Mouse (Mus musculus) MEL (cell line): Measurements from ENCODE around the gene Muc20. TPM values are rescaled to one million over a fixed set of nuclear protein-coding genes. Genes with fewer than 3 reads are reported as not detected.

ENCODE experiments used
- DNase-seq: peaks from one replicate; pipeline ENCODE4 v3.0.0; 2011; ENCODE audit warnings: low read depth, low spot score
- H3K27ac ChIP-seq: 2 replicates; pipeline ENCODE4 v1.5.1; 2012; ENCODE audit warnings: low read depth, mild to moderate bottlenecking, control low read depth, low read length, moderate library complexity; ENCODE audit not compliant: control insufficient read depth
- H3K27me3 ChIP-seq, 2 experiments: fragments of 150-350 bp in 1 of 2; sonication (generic) in 1 of 2; 2 replicates each; pipeline ENCODE4 v1.6.1; 2012; ENCODE audit warnings: low read length in 2 of 2, mild to moderate bottlenecking in 2 of 2, improper control_type of control experiment in 1 of 2, moderate library complexity in 1 of 2; ENCODE audit not compliant: insufficient read depth in 2 of 2, control insufficient read depth in 1 of 2
- H3K36me3 ChIP-seq, 2 experiments: 2 replicates each; pipeline ENCODE4 v1.6.1; 2012 to 2014; ENCODE audit warnings: low read length in 2 of 2, improper control_type of control experiment in 1 of 2, inconsistent platforms in 1 of 2, mild to moderate bottlenecking in 1 of 2; ENCODE audit not compliant: insufficient read depth in 2 of 2, control insufficient read depth in 1 of 2
- H3K4me1 ChIP-seq, 2 experiments: fragments of 150-350 bp in 1 of 2; sonication (generic) in 1 of 2; 2 replicates each; pipeline ENCODE4 v1.6.1; 2012; ENCODE audit warnings: low read length in 2 of 2, improper control_type of control experiment in 1 of 2, mild to moderate bottlenecking in 1 of 2; ENCODE audit not compliant: insufficient read depth in 2 of 2, control insufficient read depth in 1 of 2
- H3K4me3 ChIP-seq, 2 experiments: fragments of 150-350 bp in 1 of 2; sonication (generic) in 1 of 2; 2 replicates each; pipeline ENCODE4 v1.5.1; 2012; ENCODE audit warnings: low read depth in 2 of 2, low read length in 2 of 2, mild to moderate bottlenecking in 2 of 2, moderate library complexity in 2 of 2, control low read depth in 1 of 2, improper control_type of control experiment in 1 of 2; ENCODE audit not compliant: control insufficient read depth in 1 of 2, insufficient read depth in 1 of 2
- H3K79me2 ChIP-seq: 2 replicates; pipeline ENCODE4 v1.6.1; 2012; ENCODE audit warnings: mild to moderate bottlenecking, low read length, moderate library complexity; ENCODE audit not compliant: control insufficient read depth, poor library complexity, insufficient read depth
- H3K9ac ChIP-seq: 2 replicates; pipeline ENCODE4 v1.6.1; 2012; ENCODE audit warnings: low read depth, mild to moderate bottlenecking, control low read depth, low read length, moderate library complexity; ENCODE audit not compliant: control insufficient read depth, poor library complexity, severe bottlenecking
- H3K9me3 ChIP-seq: fragments of 150-350 bp; sonication (generic); replicated peaks from 2 replicates; pipeline ENCODE4 v1.6.1; 2012; ENCODE audit warnings: mild to moderate bottlenecking, low read length, improper control_type of control experiment, moderate library complexity; ENCODE audit not compliant: insufficient read depth
- BHLHE40 ChIP-seq: IDR thresholded peaks from 2 replicates; pipeline ENCODE4 v1.6.1; 2012; ENCODE audit warnings: low read depth, mild to moderate bottlenecking, inconsistent platforms, low read length, improper control_type of control experiment, borderline replicate concordance
- CHD1 ChIP-seq: IDR thresholded peaks from 2 replicates; pipeline ENCODE4 v1.6.1; 2012; ENCODE audit warnings: low read depth, mild to moderate bottlenecking, inconsistent platforms, low read length, improper control_type of control experiment
- CHD2 ChIP-seq: IDR thresholded peaks from 2 replicates; pipeline ENCODE4 v1.6.1; 2011; ENCODE audit warnings: low read length, improper control_type of control experiment
- CTCF ChIP-seq, 3 experiments: IDR thresholded peaks in 2 of 3; conservative IDR thresholded peaks in 1 of 3; 2 replicates each; pipeline ENCODE4 v1.5.1; 2011 to 2012; ENCODE audit warnings: low read length in 3 of 3, low read depth in 2 of 3, mild to moderate bottlenecking in 2 of 3, improper control_type of control experiment in 1 of 3, inconsistent platforms in 1 of 3, mixed read lengths in 1 of 3, moderate library complexity in 1 of 3; ENCODE audit not compliant: control insufficient read depth in 1 of 3, insufficient read depth in 1 of 3, poor library complexity in 1 of 3, severe bottlenecking in 1 of 3
- ELF1 ChIP-seq: IDR thresholded peaks from 2 replicates; pipeline ENCODE4 v1.6.1; 2014; ENCODE audit warnings: low read depth, mild to moderate bottlenecking, inconsistent platforms, low read length, improper control_type of control experiment, moderate library complexity
- EP300 ChIP-seq, 2 experiments: IDR thresholded peaks; 2 replicates each; pipeline ENCODE4 v1.6.1; 2011; ENCODE audit warnings: improper control_type of control experiment in 2 of 2, low read length in 2 of 2, low read depth in 1 of 2, mild to moderate bottlenecking in 1 of 2
- ETS1 ChIP-seq: IDR thresholded peaks from 2 replicates; pipeline ENCODE4 v1.6.1; 2012; ENCODE audit warnings: low read depth, mild to moderate bottlenecking, inconsistent platforms, low read length, improper control_type of control experiment, moderate library complexity
- GABPA ChIP-seq: IDR thresholded peaks from 2 replicates; pipeline ENCODE4 v1.6.1; 2012; ENCODE audit warnings: low read depth, mild to moderate bottlenecking, inconsistent platforms, low read length, improper control_type of control experiment, moderate library complexity
- GATA1 ChIP-seq: IDR thresholded peaks from 2 replicates; pipeline ENCODE4 v1.6.1; 2011; ENCODE audit warnings: low read depth, low read length, improper control_type of control experiment
- HCFC1 ChIP-seq: IDR thresholded peaks from 2 replicates; pipeline ENCODE4 v1.6.1; 2012; ENCODE audit warnings: low read depth, mild to moderate bottlenecking, inconsistent platforms, low read length, improper control_type of control experiment, moderate library complexity
- KAT2A ChIP-seq: conservative IDR thresholded peaks from 2 replicates; pipeline ENCODE4 v1.6.1; 2012; ENCODE audit warnings: low read depth, low read length, improper control_type of control experiment, inconsistent platforms
- MAFK ChIP-seq: IDR thresholded peaks from 2 replicates; pipeline ENCODE4 v1.6.1; 2011; ENCODE audit warnings: low read depth, mild to moderate bottlenecking, low read length, improper control_type of control experiment, borderline replicate concordance
- MAX ChIP-seq: IDR thresholded peaks from 2 replicates; pipeline ENCODE4 v1.6.1; 2011; ENCODE audit warnings: low read length, improper control_type of control experiment
- MEF2A ChIP-seq: IDR thresholded peaks from 2 replicates; pipeline ENCODE4 v1.6.1; 2014; ENCODE audit warnings: low read depth, mild to moderate bottlenecking, inconsistent platforms, low read length, improper control_type of control experiment; ENCODE audit not compliant: poor library complexity, insufficient replicate concordance, severe bottlenecking; ENCODE audit errors: extremely low read depth
- MXI1 ChIP-seq: IDR thresholded peaks from 2 replicates; pipeline ENCODE4 v1.6.1; 2011; ENCODE audit warnings: mild to moderate bottlenecking, low read depth, low read length, improper control_type of control experiment
- MYB ChIP-seq: IDR thresholded peaks from 2 replicates; pipeline ENCODE4 v1.6.1; 2011; ENCODE audit warnings: mild to moderate bottlenecking, low read depth, low read length, improper control_type of control experiment
- MYC ChIP-seq: IDR thresholded peaks from 2 replicates; pipeline ENCODE4 v1.6.1; 2011; ENCODE audit warnings: low read depth, mild to moderate bottlenecking, low read length, improper control_type of control experiment, moderate library complexity
- NELFE ChIP-seq: IDR thresholded peaks from 2 replicates; pipeline ENCODE4 v1.6.1; 2011; ENCODE audit warnings: low read depth, low read length, improper control_type of control experiment
- NRF1 ChIP-seq: IDR thresholded peaks from 2 replicates; pipeline ENCODE4 v1.6.1; 2014; ENCODE audit warnings: low read depth, mild to moderate bottlenecking, inconsistent platforms, low read length, improper control_type of control experiment, moderate library complexity; ENCODE audit not compliant: poor library complexity, insufficient read depth, severe bottlenecking
- POLR2A ChIP-seq, 2 experiments: IDR thresholded peaks; 2 replicates each; pipeline ENCODE4 v1.6.1; 2011 to 2012; ENCODE audit warnings: low read length in 2 of 2, mild to moderate bottlenecking in 2 of 2, control low read depth in 1 of 2, improper control_type of control experiment in 1 of 2, low read depth in 1 of 2, moderate library complexity in 1 of 2; ENCODE audit not compliant: control insufficient read depth in 1 of 2, insufficient read depth in 1 of 2, poor library complexity in 1 of 2
- POLR2AphosphoS2 ChIP-seq: IDR thresholded peaks from 2 replicates; pipeline ENCODE4 v1.6.1; 2011; ENCODE audit warnings: low read length, improper control_type of control experiment
- RAD21 ChIP-seq: IDR thresholded peaks from 2 replicates; pipeline ENCODE4 v1.6.1; 2011; ENCODE audit warnings: mild to moderate bottlenecking, low read depth, low read length, improper control_type of control experiment
- RCOR1 ChIP-seq: IDR thresholded peaks from 2 replicates; pipeline ENCODE4 v1.6.1; 2012; ENCODE audit warnings: low read depth, mild to moderate bottlenecking, inconsistent platforms, low read length, improper control_type of control experiment
- SIN3A ChIP-seq: IDR thresholded peaks from 2 replicates; pipeline ENCODE4 v1.6.1; 2012; ENCODE audit warnings: low read length, improper control_type of control experiment, inconsistent platforms
- SMC3 ChIP-seq: IDR thresholded peaks from 2 replicates; pipeline ENCODE4 v1.6.1; 2011; ENCODE audit warnings: low read depth, low read length, improper control_type of control experiment
- TBP ChIP-seq: IDR thresholded peaks from 2 replicates; pipeline ENCODE4 v1.8.0; 2011; ENCODE audit warnings: low read depth, low read length, improper control_type of control experiment
- TCF12 ChIP-seq: IDR thresholded peaks from 2 replicates; pipeline ENCODE4 v1.6.1; 2014; ENCODE audit warnings: low read depth, mild to moderate bottlenecking, inconsistent platforms, low read length, improper control_type of control experiment, moderate library complexity
- UBTF ChIP-seq: IDR thresholded peaks from 2 replicates; pipeline ENCODE4 v1.6.1; 2012; ENCODE audit warnings: low read depth, mild to moderate bottlenecking, inconsistent platforms, low read length, improper control_type of control experiment, moderate library complexity, borderline replicate concordance; ENCODE audit not compliant: insufficient read depth
- USF1 ChIP-seq: IDR thresholded peaks from 2 replicates; pipeline ENCODE4 v1.6.1; 2014; ENCODE audit warnings: low read depth, mild to moderate bottlenecking, inconsistent platforms, low read length, improper control_type of control experiment, moderate library complexity
- USF2 ChIP-seq, 2 experiments: IDR thresholded peaks; 2 replicates each; pipeline ENCODE4 v1.6.1; 2011 to 2012; ENCODE audit warnings: improper control_type of control experiment in 2 of 2, low read length in 2 of 2, borderline replicate concordance in 1 of 2, inconsistent platforms in 1 of 2, low read depth in 1 of 2, mild to moderate bottlenecking in 1 of 2; ENCODE audit not compliant: insufficient read depth in 1 of 2
- ZC3H11A ChIP-seq: IDR thresholded peaks from 2 replicates; pipeline ENCODE4 v1.6.1; 2012; ENCODE audit warnings: low read depth, mild to moderate bottlenecking, inconsistent platforms, low read length, improper control_type of control experiment
- ZKSCAN1 ChIP-seq: IDR thresholded peaks from 2 replicates; pipeline ENCODE4 v1.6.1; 2012; ENCODE audit warnings: low read depth, mild to moderate bottlenecking, inconsistent platforms, low read length, improper control_type of control experiment, moderate library complexity
- ZMIZ1 ChIP-seq: IDR thresholded peaks from 2 replicates; pipeline ENCODE4 v1.6.1; 2012; ENCODE audit warnings: low read depth, mild to moderate bottlenecking, inconsistent platforms, low read length, improper control_type of control experiment, moderate library complexity
- ZNF384 ChIP-seq: IDR thresholded peaks from 2 replicates; pipeline ENCODE4 v1.6.1; 2012; ENCODE audit warnings: low read depth, mild to moderate bottlenecking, inconsistent platforms, low read length, improper control_type of control experiment
- polyA plus RNA-seq, 2 experiments: library from polyadenylated mRNA; stranded (reverse) in 1 of 2; unstranded in 1 of 2; fragments of >175 nt in 1 of 2; fragments of >200 nt in 1 of 2; gene quantifications; 2 replicates each; pipeline versions ENCODE4 v1.2.1 to v1.2.4; 2012; ENCODE audit warnings: low replicate concordance in 2 of 2, low read depth in 1 of 2; ENCODE audit not compliant: insufficient read length in 2 of 2, insufficient read depth in 1 of 2, missing spikeins in 1 of 2
- total RNA-seq: library from RNA; depleted of rRNA; stranded (reverse); fragments of 300-350 nt; gene quantifications from 2 replicates; pipeline ENCODE4 v1.2.3, GENCODE M21; 2012

Gene Muc20
- total and polyA plus RNA-seq, 3 experiments, result not detected

- no peak; the same call in 1 of the 2 replicates for TF ChIP-seq ZC3H11A
Measured at GRCm38 (mm10) chr16:32813362-32813761, 16.1 kb upstream of the Muc20 start (continued).

- H3K27me3 ChIP-seq, result no peaks in the 10 kb centered on the region
Measured at GRCm38 (mm10) chr16:32812888-32813361, 15.7 kb upstream of the Muc20 start.

GRCm38 (mm10) chr16:32810321-32810720 is 13.1 kb upstream of the Muc20 start, which contains the start of gene Smbd1:
Smbd1 (minus strand) TSS chr16:32810477.
- no peaks in the 10 kb centered on the region for H3K79me2 ChIP-seq
- no peak for TF ChIP-seq NELFE
- TF ChIP-seq USF1, result no peak
- TF ChIP-seq GATA1, result no peak
- TF ChIP-seq ZMIZ1, result no peak
- no peak for TF ChIP-seq ZKSCAN1
- TF ChIP-seq TCF12, result no peak
- no peak within 1 kb of the TSS for H3K27ac ChIP-seq
- peaks cover 0 to 7% of the 10 kb centered on the region in 2 experiments; a peak in 2 of 4 replicates for H3K36me3 ChIP-seq
- DNase-seq, result no peak
- peaks cover 0 to 18% of the 10 kb centered on the region in 2 experiments; a peak in 2 of 4 replicates for H3K4me1 ChIP-seq
- no peak within 1 kb of the TSS for H3K4me3 ChIP-seq
- H3K27me3 ChIP-seq, result no peaks in the 10 kb centered on the region
- H3K9me3 ChIP-seq, result no peaks in the 10 kb centered on the region
- no peak within 1 kb of the TSS for H3K9ac ChIP-seq

More at GRCm38 (mm10) chr16:32812888-32813361, 15.7 kb upstream of the Muc20 start:
- DNase-seq, result peak; percentile 96
- H3K27ac ChIP-seq, result no peak overlapping the region
- H3K36me3 ChIP-seq, result peaks cover 0 to 3% of the 10 kb centered on the region in 2 experiments; a peak in 1 of 4 replicates
- peak in 1 of 2 experiments; percentile 30; a peak in 1 of 4 replicates for TF ChIP-seq EP300 (IDR thresholded peaks at IDR 0.05; ENCODE audit: low read depth in 1 of 2, low read length in 2 of 2)
- no peak for TF ChIP-seq USF2 (IDR thresholded peaks at IDR 0.05; ENCODE audit: borderline replicate concordance in 1 of 2, insufficient read depth in 1 of 2, low read depth in 1 of 2, low read length in 2 of 2)
- TF ChIP-seq KAT2A, result no peak
- TF ChIP-seq UBTF, result no peak
- peak; percentile 75 for TF ChIP-seq GATA1
- TF ChIP-seq MXI1, result no peak
- TF ChIP-seq CTCF (IDR thresholded peaks at IDR 0.05 in 2 of 3, conservative IDR thresholded peaks at IDR 0.05 in 1 of 3; ENCODE audit: control insufficient read depth in 1 of 3, insufficient read depth in 1 of 3, low read depth in 2 of 3, low read length in 3 of 3, poor library complexity in 1 of 3, severe bottlenecking in 1 of 3), result peak; percentile 82 to 99 (median 84)
- TF ChIP-seq BHLHE40, result peak; percentile 24; the same call in 1 of the 2 replicates
- 0 out of 2 replicates have a peak, but pooled peaks have one; percentile 10 for TF ChIP-seq TCF12
- TF ChIP-seq HCFC1, result 0 out of 2 replicates have a peak, but pooled peaks have one; percentile 4
- TF ChIP-seq MAFK, result no peak
- TF ChIP-seq POLR2AphosphoS2, result no peak
- TF ChIP-seq SIN3A, result peak; percentile 80
- TF ChIP-seq POLR2A (IDR thresholded peaks at IDR 0.05; ENCODE audit: control insufficient read depth in 1 of 2, insufficient read depth in 1 of 2, low read depth in 1 of 2, low read length in 2 of 2, poor library complexity in 1 of 2), result no peak
- no peak for TF ChIP-seq RCOR1
- no peak for TF ChIP-seq NRF1
- TF ChIP-seq SMC3, result peak; percentile 93
- TF ChIP-seq CHD1, result no peak
- TF ChIP-seq CHD2, result no peak
- TF ChIP-seq ZKSCAN1, result no peak
- TF ChIP-seq GABPA, result no peak
- TF ChIP-seq ZNF384, result peak; percentile 69
- TF ChIP-seq MYB, result no peak
- no peak for TF ChIP-seq MYC
- TF ChIP-seq ETS1, result 0 out of 2 replicates have a peak, but pooled peaks have one; percentile 33
- TF ChIP-seq MAX, result peak; percentile 66; the same call in 1 of the 2 replicates
- TF ChIP-seq ZC3H11A, result peak; percentile 88
- no peak; the same call in none of the 2 replicates for TF ChIP-seq RAD21
- no peak for TF ChIP-seq TBP
- TF ChIP-seq ZMIZ1, result no peak
- no peak for TF ChIP-seq MEF2A
- 0 out of 2 replicates have a peak, but pooled peaks have one; percentile 23 for TF ChIP-seq ELF1
- no peaks in the 10 kb centered on the region for H3K9me3 ChIP-seq
- H3K4me1 ChIP-seq, result peaks cover 0 to 8% of the 10 kb centered on the region in 2 experiments; a peak in 2 of 4 replicates
- H3K4me3 ChIP-seq, result peak overlapping the region; percentile 72 to 87
- H3K79me2 ChIP-seq, result no peaks in the 10 kb centered on the region
- H3K9ac ChIP-seq, result peak overlapping the region; percentile 80
